Comparison of ENCODE assay signal across 8 mouse cellular contexts in the genomic region with DNA sequence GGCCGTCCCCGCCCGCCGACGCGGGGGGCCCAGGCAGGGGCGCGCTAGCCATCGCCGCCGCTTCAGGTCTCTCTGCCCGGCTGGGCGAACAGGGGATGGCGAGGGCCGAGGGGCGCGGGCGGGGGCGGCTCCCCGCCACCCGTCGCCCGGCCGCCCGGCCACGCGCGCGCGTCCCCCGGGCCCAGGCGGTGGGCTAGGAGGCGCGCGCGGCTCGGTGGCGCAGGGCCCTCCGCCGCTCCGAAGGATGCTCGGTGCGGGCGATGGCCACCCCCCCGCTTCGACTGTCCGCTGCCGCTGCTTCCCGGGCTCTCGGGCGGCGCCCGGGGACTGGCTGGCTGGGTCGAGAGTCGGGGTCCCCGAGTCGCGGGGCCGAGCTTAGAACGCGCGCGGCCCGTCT. TPM values are rescaled to one million over a fixed set of nuclear protein-coding genes. Genes with fewer than 3 reads are reported as not detected.
DNase-seq lines count a peak whose midpoint lies in the region; ATAC-seq lines count a peak whose summit lies in the region.

A gene (minus strand): TSS at position 80 of the 397 bp plus-strand sequence.

- H3K4me1 ChIP-seq in heart, embryonic 13.5 days = peaks cover 62% of the 10 kb centered on the region

- DNase-seq in layer of hippocampus, adult 18-20 months (ENCODE audit: low spot score in 2 of 2) = no peak
- DNase-seq in layer of hippocampus, adult 11-12 months (ENCODE audit: low spot score) = no peak
- no peak for DNase-seq in adrenal gland, postnatal 4 days (ENCODE audit: low spot score in 2 of 2)
- DNase-seq in left cerebral cortex, postnatal 25 days (ENCODE audit: low spot score in 2 of 2) = no peak
- no peak for DNase-seq in cerebellum, postnatal 36 days
- no peak for DNase-seq in ovary, postnatal 36 days (ENCODE audit: low spot score)

- peak within 1 kb of the TSS; percentile 98 for H3K9ac ChIP-seq in heart, embryonic 13.5 days

- H3K4me3 ChIP-seq in heart, embryonic 13.5 days = peak within 1 kb of the TSS; percentile 84

- H3K27ac ChIP-seq in heart, embryonic 13.5 days (replicated peaks) = peak within 1 kb of the TSS; percentile 100

- H3K36me3 ChIP-seq in heart, embryonic 13.5 days = peaks cover 21% of the 10 kb centered on the region

- WGBS in heart, embryonic 13.5 days = under 1% methylated on average over 63 of the region's 64 CpGs

- peak; percentile 1; the same call in 1 of the 2 replicates for ATAC-seq in heart, embryonic 13.5 days (ENCODE audit: extremely low read depth, insufficient number of reproducible peaks, low FRiP score, low TSS enrichment)
- no peak for ATAC-seq in neutrophil, adult 5-6 weeks (ENCODE audit: extremely low read depth, insufficient number of reproducible peaks, low FRiP score, poor library complexity, severe bottlenecking)

- intact Hi-C loops in left cerebral cortex, postnatal 25 days (cut with DNase I) = loop anchor here (5.0 to 10.0 kb wide), 4 partner anchors 181 to 571 kb away; no protein-coding TSS in a partner anchor

- peak within 1 kb of the TSS; percentile 91 for H3K4me2 ChIP-seq in heart, embryonic 13.5 days

- H3K27me3 ChIP-seq in heart, embryonic 13.5 days (replicated peaks) = no peaks in the 10 kb centered on the region; the same call in none of the 2 replicates

- H3K9me3 ChIP-seq in heart, embryonic 13.5 days = no peaks in the 10 kb centered on the region

RNA-seq across cellular contexts. Expression of the gene that starts here (rescaled TPM):
- total RNA-seq in layer of hippocampus, adult 18-20 months (2021) = 10 to 100 TPM; 80.4 to 85.0 TPM
- 10 to 100 TPM; 33.2 to 33.3 TPM for total RNA-seq in adrenal gland, postnatal 4 days (2021)
- polyA plus RNA-seq in heart, embryonic 13.5 days (2015; fragmentation: Nextera tagmentation; extraction: Ambion mirVana) = 3.0 and 3.2 TPM in 2 replicates
- 10 to 100 TPM; 54.8 to 66.0 TPM for total RNA-seq in left cerebral cortex, postnatal 25 days (2021)
- total RNA-seq in neutrophil, adult 5-6 weeks (2017) = 41.3 and 42.1 TPM in 2 replicates
